Mouse (Mus musculus): Measurements from ENCODE around the gene N4bp2. TPM values are rescaled to one million over a fixed set of nuclear protein-coding genes. Genes with fewer than 3 reads are reported as not detected.

Gene N4bp2
- total RNA-seq, 2 experiments from 2014 or later, result 6.4 to 7.7 TPM

- Histone ChIP-seq H3K27ac (no peak overlapping the region), H3K4me3 (no peak overlapping the region)
- intact Hi-C loops (cut with DNase I), result no loop called here
- no peak; the same call in 1 of the 2 replicates for TF ChIP-seq CTCF (IDR thresholded peaks at IDR 0.05)
- no peak for DNase-seq (ENCODE audit: extremely low spot score in 1 of 2, low spot score in 2 of 2)
Observed at GRCm38 (mm10) chr5:65831917-65832618, 68.7 kb downstream of the N4bp2 start.

- DNase-seq (ENCODE audit: extremely low spot score in 1 of 2, low spot score in 2 of 2), result no peak
- Histone ChIP-seq H3K4me3 (no peak overlapping the region), H3K27ac (no peak overlapping the region)
- TF ChIP-seq CTCF (IDR thresholded peaks at IDR 0.05), result no peak; the same call in 1 of the 2 replicates
- intact Hi-C loops (cut with DNase I), result no loop called here
Observed at GRCm38 (mm10) chr5:65833092-65833491, 69.8 kb downstream of the N4bp2 start.

- no peak for TF ChIP-seq CTCF (IDR thresholded peaks at IDR 0.05)
- no peak overlapping the region for H3K4me3 ChIP-seq
- no peak overlapping the region for H3K27ac ChIP-seq
- intact Hi-C loops (cut with DNase I), result no loop called here
- no peak for DNase-seq (ENCODE audit: extremely low spot score in 1 of 2, low spot score in 2 of 2)
Observed at GRCm38 (mm10) chr5:65833766-65834498, 70.6 kb downstream of the N4bp2 start.

- no peak for TF ChIP-seq CTCF (IDR thresholded peaks at IDR 0.05)
- intact Hi-C loops (cut with DNase I), result no loop called here
- Histone ChIP-seq H3K27ac (no peak overlapping the region), H3K4me3 (no peak overlapping the region)
- DNase-seq (ENCODE audit: extremely low spot score in 1 of 2, low spot score in 2 of 2), result no peak
Observed at GRCm38 (mm10) chr5:65838053-65838452, 74.7 kb downstream of the N4bp2 start.

GRCm38 (mm10) chr5:65842947-65843346 lies 79.6 kb downstream of the N4bp2 start:
- TF ChIP-seq CTCF (IDR thresholded peaks at IDR 0.05), result no peak
- Histone ChIP-seq H3K27ac (no peak overlapping the region), H3K4me3 (no peak overlapping the region)
- no peak for DNase-seq (ENCODE audit: extremely low spot score in 1 of 2, low spot score in 2 of 2)
- intact Hi-C loops (cut with DNase I), result no loop called here

GRCm38 (mm10) chr5:65846534-65846933 lies 83.2 kb downstream of the N4bp2 start:
- DNase-seq (ENCODE audit: extremely low spot score in 1 of 2, low spot score in 2 of 2), result no peak
- no peak for TF ChIP-seq CTCF (IDR thresholded peaks at IDR 0.05)
- Histone ChIP-seq H3K4me3 (no peak overlapping the region), H3K27ac (no peak overlapping the region)
- intact Hi-C loops (cut with DNase I), result no loop called here

GRCm38 (mm10) chr5:65846958-65847357 lies 83.6 kb downstream of the N4bp2 start:
- H3K4me3 ChIP-seq, result no peak overlapping the region
- intact Hi-C loops (cut with DNase I), result no loop called here
- DNase-seq (ENCODE audit: extremely low spot score in 1 of 2, low spot score in 2 of 2), result no peak
- no peak overlapping the region for H3K27ac ChIP-seq
- no peak for TF ChIP-seq CTCF (IDR thresholded peaks at IDR 0.05)

- DNase-seq (ENCODE audit: extremely low spot score in 1 of 2, low spot score in 2 of 2), result no peak
- no peak overlapping the region for H3K4me3 ChIP-seq
- intact Hi-C loops (cut with DNase I), result no loop called here
- H3K27ac ChIP-seq, result no peak overlapping the region
- no peak for TF ChIP-seq CTCF (IDR thresholded peaks at IDR 0.05)
Observed at GRCm38 (mm10) chr5:65847656-65848055, 84.3 kb downstream of the N4bp2 start.

- intact Hi-C loops (cut with DNase I), result no loop called here
- H3K27ac ChIP-seq, result no peak overlapping the region
- no peak for DNase-seq (ENCODE audit: extremely low spot score in 1 of 2, low spot score in 2 of 2)
- no peak overlapping the region for H3K4me3 ChIP-seq
- TF ChIP-seq CTCF (IDR thresholded peaks at IDR 0.05), result no peak
Observed at GRCm38 (mm10) chr5:65850765-65851164, 87.4 kb downstream of the N4bp2 start.

- Histone ChIP-seq H3K4me3 (no peak overlapping the region), H3K27ac (no peak overlapping the region)
- TF ChIP-seq CTCF (IDR thresholded peaks at IDR 0.05), result no peak
- no peak for DNase-seq (ENCODE audit: extremely low spot score in 1 of 2, low spot score in 2 of 2)
- intact Hi-C loops (cut with DNase I), result no loop called here
Observed at GRCm38 (mm10) chr5:65854786-65855191, 91.5 kb downstream of the N4bp2 start.

- intact Hi-C loops (cut with DNase I), result no loop called here
- Histone ChIP-seq H3K27ac (no peak overlapping the region), H3K4me3 (no peak overlapping the region)
- TF ChIP-seq CTCF (IDR thresholded peaks at IDR 0.05), result no peak
- DNase-seq (ENCODE audit: extremely low spot score in 1 of 2, low spot score in 2 of 2), result no peak
Observed at GRCm38 (mm10) chr5:65855571-65855970, 92.2 kb downstream of the N4bp2 start.

GRCm38 (mm10) chr5:65856591-65857411 lies 93.5 kb downstream of the N4bp2 start:
- no peak for TF ChIP-seq CTCF (IDR thresholded peaks at IDR 0.05)
- Histone ChIP-seq H3K4me3 (no peak overlapping the region), H3K27ac (no peak overlapping the region)
- no peak for DNase-seq (ENCODE audit: extremely low spot score in 1 of 2, low spot score in 2 of 2)
- intact Hi-C loops (cut with DNase I), result no loop called here
